Mouse (Mus musculus) gastrocnemius, postnatal 4 days (tissue): ENCODE measurements at regions not wholly inside any gene's neighbourhood (a gene's known extent, or its start where the extent isn't known, plus 50 kb on each side); places are given as distances from the start of the nearest gene placed in this dataset.

Source experiments
- DNase-seq, 2 experiments: peaks; one replicate each; pipeline ENCODE4 v3.0.0; 2021 to 2022; ENCODE audit warnings: low spot score in 2 of 2, mixed read lengths in 2 of 2

- no peak for DNase-seq
These were observed 163.0 kb downstream of the Slc30a10 start for GRCm38 (mm10) chr1:185617691-185618090.

GRCm38 (mm10) chr1:185619011-185619410 lies 164.4 kb downstream of the Slc30a10 start:
- no peak for DNase-seq

GRCm38 (mm10) chr1:185628401-185628800 lies 173.8 kb downstream of the Slc30a10 start:
- DNase-seq: no peak

GRCm38 (mm10) chr1:185629976-185630375 lies 175.3 kb downstream of the Slc30a10 start:
- no peak for DNase-seq

- DNase-seq: no peak
These were observed 184.0 kb downstream of the Slc30a10 start for GRCm38 (mm10) chr1:185638631-185639030.

- no peak for DNase-seq
These were observed 184.8 kb downstream of the Slc30a10 start for GRCm38 (mm10) chr1:185639486-185639885.

- peak in 1 of 2 experiments; percentile 22 for DNase-seq
These were observed 189.4 kb downstream of the Slc30a10 start for GRCm38 (mm10) chr1:185644026-185644425.

GRCm38 (mm10) chr1:185648128-185648527 lies 193.5 kb downstream of the Slc30a10 start:
- no peak for DNase-seq

- DNase-seq: no peak
These were observed 194.3 kb downstream of the Slc30a10 start for GRCm38 (mm10) chr1:185648926-185649325.

GRCm38 (mm10) chr1:185650926-185651325 lies 196.3 kb downstream of the Slc30a10 start:
- no peak for DNase-seq

GRCm38 (mm10) chr1:185655021-185655420 lies 200.4 kb downstream of the Slc30a10 start:
- no peak for DNase-seq

- DNase-seq: no peak
These were observed 200.8 kb downstream of the Slc30a10 start for GRCm38 (mm10) chr1:185655461-185655860.

GRCm38 (mm10) chr1:185657286-185657685 lies 202.6 kb downstream of the Slc30a10 start:
- no peak for DNase-seq

GRCm38 (mm10) chr1:185659476-185659875 lies 204.8 kb downstream of the Slc30a10 start:
- DNase-seq: no peak

- no peak for DNase-seq
These were observed 207.7 kb downstream of the Slc30a10 start for GRCm38 (mm10) chr1:185662336-185662735.

GRCm38 (mm10) chr1:185670029-185670741 lies 215.5 kb downstream of the Slc30a10 start:
- no peak for DNase-seq

GRCm38 (mm10) chr1:185672940-185673339 lies 218.3 kb downstream of the Slc30a10 start:
- no peak for DNase-seq

GRCm38 (mm10) chr1:185675674-185676420 lies 221.2 kb downstream of the Slc30a10 start:
- DNase-seq: no peak

- DNase-seq: peak; percentile 81 to 85
These were observed 227.2 kb downstream of the Slc30a10 start for GRCm38 (mm10) chr1:185681610-185682457.

GRCm38 (mm10) chr1:185682458-185682750 lies 227.8 kb downstream of the Slc30a10 start:
- peak in 1 of 2 experiments; percentile 48 for DNase-seq

GRCm38 (mm10) chr1:185684638-185685037 lies 230.0 kb downstream of the Slc30a10 start:
- no peak for DNase-seq

- DNase-seq: peak in 1 of 2 experiments; percentile 39
These were observed 233.9 kb downstream of the Slc30a10 start for GRCm38 (mm10) chr1:185688506-185688905.
